Mouse (Mus musculus) brown adipose tissue, adult 24 weeks (tissue): ENCODE results near the gene Shb. TPM values are rescaled to one million over a fixed set of nuclear protein-coding genes. Genes with fewer than 3 reads are reported as not detected.

Experiments
- H3K27ac ChIP-seq: fragments of 200-500 bp; replicated peaks from 2 replicates; pipeline ENCODE4 v1.5.1; 2012; ENCODE audit warnings: low read depth, mild to moderate bottlenecking, low read length
- H3K4me1 ChIP-seq: fragments of 200-500 bp; 2 replicates; pipeline ENCODE4 v1.6.1; 2012; ENCODE audit warnings: low read length, mixed read lengths; ENCODE audit not compliant: control insufficient read depth, insufficient read depth, insufficient read length
- H3K4me3 ChIP-seq: fragments of 200-500 bp; 2 replicates; pipeline ENCODE4 v1.5.1; 2012; ENCODE audit warnings: low read depth, mild to moderate bottlenecking, low read length, moderate library complexity; ENCODE audit not compliant: insufficient read depth
- polyA plus RNA-seq: library from polyadenylated mRNA; stranded (reverse); fragments of >200 nt; gene quantifications from 2 replicates; pipeline ENCODE4 v1.2.4, GENCODE M21; 2012; ENCODE audit not compliant: missing spikeins, insufficient read depth, insufficient read length

The Shb gene
- polyA plus RNA-seq, 1 experiment: 23.1 TPM

DNA sequence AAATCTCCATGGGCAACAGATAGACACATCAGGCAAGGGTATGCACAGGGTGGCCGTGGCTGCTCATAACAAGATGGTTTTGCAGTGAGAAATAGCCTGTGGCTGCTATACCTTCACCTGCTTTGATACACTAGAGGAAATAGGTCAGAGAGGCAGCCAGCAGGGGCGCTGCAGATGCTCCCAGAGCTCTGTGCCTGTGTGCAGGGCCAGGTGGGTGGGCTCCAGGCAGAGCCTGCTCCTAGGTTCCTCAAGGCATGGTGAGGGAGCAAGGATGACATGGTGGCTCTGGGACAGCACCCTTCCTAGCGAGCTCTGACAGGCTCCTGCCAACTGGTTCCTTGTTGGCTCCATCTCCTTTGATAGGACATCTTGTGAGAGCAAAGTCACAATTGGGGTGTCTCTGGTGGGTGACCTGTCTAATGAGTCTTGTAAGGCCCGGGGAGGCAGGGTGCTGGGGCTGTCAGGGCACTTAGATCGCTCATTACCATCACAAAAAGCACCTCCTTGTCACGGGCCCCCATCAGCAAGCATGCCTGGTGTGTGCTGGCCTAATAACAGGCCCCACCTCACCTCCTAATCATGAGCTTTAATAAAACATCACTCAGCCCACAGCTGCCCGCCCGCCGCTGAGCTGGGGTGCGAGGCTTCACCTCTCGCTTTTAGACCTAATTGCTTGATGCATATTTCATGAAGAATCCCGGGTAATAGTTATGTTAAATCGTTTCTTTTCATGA is 105.4 kb downstream of the Shb start:
- no peak overlapping the region for H3K4me3 ChIP-seq
- H3K27ac ChIP-seq: no peak overlapping the region
- no peaks in the 10 kb centered on the region; the same call in 1 of the 2 replicates for H3K4me1 ChIP-seq

- H3K27ac ChIP-seq: no peak overlapping the region
These were observed 108.9 kb downstream of the Shb start for GRCm38 (mm10) chr4:45423406-45423805.

DNA sequence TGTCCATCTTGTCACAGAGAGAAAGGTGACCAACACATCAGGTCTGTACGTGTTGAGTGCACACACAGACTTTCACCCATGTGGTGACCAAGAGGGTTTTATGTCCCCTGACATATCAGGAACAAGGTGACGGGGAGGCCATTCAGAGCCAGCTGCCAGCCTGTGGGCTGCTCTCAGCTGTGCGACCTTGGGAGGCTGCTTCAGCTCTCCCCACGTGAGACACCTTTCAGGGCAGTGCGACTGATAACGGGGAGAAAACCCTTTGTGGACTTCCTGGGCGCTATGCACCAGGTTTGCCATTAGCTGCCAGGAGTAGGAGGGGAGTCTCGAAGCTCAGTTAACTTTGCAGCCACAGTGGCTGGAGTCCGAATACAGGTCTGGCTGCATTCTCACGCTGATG is 109.6 kb downstream of the Shb start:
- Histone ChIP-seq H3K4me3 (no peak overlapping the region), H3K27ac (no peak overlapping the region), H3K4me1 (peaks cover 7% of the 10 kb centered on the region)

More at GRCm38 (mm10) chr4:45423406-45423805, 108.9 kb downstream of the Shb start:
- Histone ChIP-seq H3K4me3 (no peak overlapping the region), H3K4me1 (peaks cover 7% of the 10 kb centered on the region)

DNA sequence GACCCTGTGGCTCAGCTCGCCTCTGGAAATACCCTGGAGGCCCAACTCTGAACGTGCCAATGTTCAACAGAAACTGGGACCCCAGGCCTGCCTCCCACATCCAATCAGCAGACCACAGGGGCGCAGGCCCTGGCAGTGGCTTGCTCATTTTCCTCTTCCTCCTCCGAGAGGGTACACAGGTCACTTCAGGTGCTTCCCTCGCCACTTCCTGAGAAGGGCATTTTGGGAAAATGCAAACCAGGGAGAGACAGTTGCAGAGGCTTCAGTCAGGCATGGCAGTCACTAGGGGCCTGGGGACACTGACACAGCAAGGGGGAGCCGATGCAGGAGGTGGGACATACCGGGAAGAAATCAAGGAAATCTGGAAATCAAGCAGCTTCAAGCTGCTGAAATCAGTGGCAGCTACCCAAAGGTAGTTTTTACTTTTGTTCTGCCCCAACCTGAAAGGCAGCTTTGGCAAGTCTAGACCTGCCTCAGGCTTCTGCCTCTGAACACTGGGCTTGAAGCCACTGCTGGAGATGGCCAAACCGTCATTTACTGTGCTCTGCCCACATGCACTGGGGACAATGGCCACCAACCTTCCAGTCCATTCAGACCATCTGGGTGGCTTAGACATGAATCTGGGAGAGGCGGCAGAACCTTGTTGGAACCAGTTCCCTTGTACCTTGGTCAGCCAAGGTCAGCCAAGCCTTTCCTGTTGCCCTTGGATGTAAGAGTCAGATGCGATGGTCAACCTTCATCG is 110.6 kb downstream of the Shb start:
- Histone ChIP-seq H3K4me3 (no peak overlapping the region), H3K4me1 (peaks cover 7% of the 10 kb centered on the region), H3K27ac (no peak overlapping the region)

GRCm38 (mm10) chr4:45420733-45421132 is 111.5 kb downstream of the Shb start:
- H3K4me1 ChIP-seq: peaks cover 7% of the 10 kb centered on the region
- no peak overlapping the region for H3K4me3 ChIP-seq
- 0 out of 2 replicates have a peak overlapping the region, but pooled peaks have one; percentile 12 for H3K27ac ChIP-seq

- Histone ChIP-seq H3K4me1 (peaks cover 7% of the 10 kb centered on the region), H3K4me3 (no peak overlapping the region), H3K27ac (no peak overlapping the region)
These were observed 113.2 kb downstream of the Shb start for GRCm38 (mm10) chr4:45419051-45419450.

DNA sequence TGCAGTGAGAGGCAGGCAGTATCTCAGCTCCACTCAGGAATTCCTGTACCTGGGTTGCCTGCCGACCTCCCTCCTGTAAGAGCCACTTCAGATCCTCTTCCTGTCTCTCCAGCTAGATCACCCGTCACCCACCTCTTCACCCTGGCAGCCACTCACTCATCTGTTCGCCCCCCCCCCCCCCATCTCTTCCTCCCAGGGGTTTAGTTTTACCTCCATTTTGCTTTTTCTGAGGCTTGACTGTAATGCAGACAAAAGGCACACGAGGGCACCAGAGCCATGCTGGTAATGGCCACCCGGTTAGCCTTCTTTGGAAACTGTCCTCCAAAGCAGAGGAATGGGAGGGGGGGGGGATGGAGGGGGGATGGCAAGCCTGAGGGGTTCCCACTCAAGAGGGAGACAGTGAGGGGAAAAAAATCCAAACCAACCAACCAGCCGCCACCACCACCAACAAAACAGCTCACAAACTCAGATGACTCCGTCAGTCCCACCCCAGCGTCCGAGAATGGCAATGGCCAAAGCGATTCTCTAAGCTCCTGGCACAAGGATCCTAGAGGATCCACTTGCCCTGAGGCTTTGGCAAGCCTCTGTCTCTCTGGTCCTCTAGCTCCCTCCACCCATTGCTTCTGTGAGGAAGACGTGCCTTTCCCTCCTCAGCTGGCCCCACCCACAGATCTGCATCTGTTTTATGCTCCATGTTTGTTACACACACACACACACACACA is 113.9 kb downstream of the Shb start:
- Histone ChIP-seq H3K4me3 (no peak overlapping the region), H3K27ac (no peak overlapping the region)

DNA sequence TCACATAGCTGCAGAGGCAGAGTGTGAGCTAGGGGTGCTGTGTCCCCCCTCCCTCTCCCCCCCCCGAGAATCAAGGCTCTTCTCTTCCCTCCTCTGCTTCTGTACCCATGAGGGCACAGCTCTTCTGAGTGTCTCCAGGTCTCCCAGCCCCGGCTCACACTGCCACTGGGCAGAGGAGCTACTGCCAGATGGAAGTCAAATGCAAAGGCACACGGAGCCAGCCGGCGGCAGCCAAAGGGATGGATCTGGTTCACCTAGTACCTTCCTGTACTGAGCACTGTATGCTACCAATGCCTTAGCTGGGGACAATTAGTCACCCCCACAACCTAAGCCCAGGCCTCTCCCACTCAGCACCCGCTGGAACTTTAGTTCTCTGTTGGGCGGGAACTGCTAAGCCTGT is 116.0 kb downstream of the Shb start:
- Histone ChIP-seq H3K4me1 (peaks cover 13% of the 10 kb centered on the region; the same call in 1 of the 2 replicates), H3K4me3 (no peak overlapping the region), H3K27ac (no peak overlapping the region)

More for the DNA sequence above, 113.9 kb downstream of the Shb start:
- H3K4me1 ChIP-seq: peaks cover 8% of the 10 kb centered on the region; the same call in 1 of the 2 replicates

- Histone ChIP-seq H3K4me3 (no peak overlapping the region), H3K27ac (peak overlapping the region; percentile 98), H3K4me1 (0 out of 2 replicates have a peak, but pooled peaks cover 8% of the 10 kb centered on the region)
These were observed 118.5 kb downstream of the Shb start for GRCm38 (mm10) chr4:45413674-45414338.

DNA sequence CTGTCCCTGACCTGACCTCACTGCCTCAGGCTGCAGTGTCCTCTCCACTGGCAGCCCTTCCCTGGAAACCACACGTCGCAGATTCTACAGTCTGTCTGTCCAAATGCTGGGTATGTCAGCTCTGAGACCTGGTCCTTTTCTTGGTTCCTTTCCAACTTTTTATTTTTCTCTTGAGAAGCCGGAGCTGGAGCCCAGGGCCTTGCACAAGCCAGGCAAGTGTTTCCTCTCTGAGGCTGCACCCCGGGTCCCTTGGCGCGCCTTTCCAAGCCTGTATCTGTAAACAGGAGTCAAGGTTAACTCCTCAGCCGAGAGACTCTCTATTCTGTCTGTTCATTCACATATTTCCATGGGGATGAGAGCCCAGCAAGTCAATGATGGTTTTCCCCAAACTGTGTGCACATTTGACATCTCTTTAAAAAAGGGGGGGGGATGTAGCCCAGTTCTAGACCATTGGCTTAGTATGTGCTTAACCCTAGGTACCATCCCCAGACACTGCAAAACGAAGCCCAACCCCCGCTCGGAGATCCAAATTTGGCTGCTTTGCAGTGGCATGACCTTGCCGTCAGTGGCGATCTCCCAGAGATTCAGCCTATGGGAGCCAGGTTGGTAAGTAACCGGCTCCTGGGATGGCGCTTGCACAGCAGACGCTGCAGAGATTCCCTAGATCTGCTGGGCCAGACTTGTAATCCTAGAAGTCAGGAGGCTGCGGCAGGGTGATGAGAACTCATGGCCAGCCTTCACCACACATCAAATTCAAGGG is 119.7 kb downstream of the Shb start:
- H3K27ac ChIP-seq: peak overlapping the region; percentile 91
- 0 out of 2 replicates have a peak, but pooled peaks cover 8% of the 10 kb centered on the region for H3K4me1 ChIP-seq
- no peak overlapping the region for H3K4me3 ChIP-seq

GRCm38 (mm10) chr4:45411181-45411790 is 121.0 kb downstream of the Shb start:
- Histone ChIP-seq H3K4me3 (no peak overlapping the region), H3K4me1 (peaks cover 11% of the 10 kb centered on the region; the same call in 1 of the 2 replicates), H3K27ac (peak overlapping the region; percentile 99)

GRCm38 (mm10) chr4:45409270-45409669 is 123.0 kb downstream of the Shb start:
- Histone ChIP-seq H3K4me1 (peaks cover 14% of the 10 kb centered on the region), H3K27ac (peak overlapping the region; percentile 90), H3K4me3 (peak overlapping the region; percentile 94)

- H3K4me1 ChIP-seq: peaks cover 18% of the 10 kb centered on the region
- H3K27ac ChIP-seq: peak within 1 kb of the TSS; percentile 99
- peak within 1 kb of the TSS; percentile 94 for H3K4me3 ChIP-seq
These were observed 123.7 kb downstream of the Shb start, which contains the start of gene Slc25a51 for GRCm38 (mm10) chr4:45408427-45409132. Gene Slc25a51, minus strand, starts transcription at chr4:45408766.
